Mouse (Mus musculus) CH12.LX (cell line): ENCODE measurements around the gene Grap2.

Experiments used
- CTCF ChIP-seq, 2 experiments: IDR thresholded peaks in 1 of 2; conservative IDR thresholded peaks in 1 of 2; 2 replicates each; pipeline ENCODE4 v1.5.1; 2011 to 2012; ENCODE audit warnings: low read depth in 2 of 2, low read length in 2 of 2, improper control_type of control experiment in 1 of 2, inconsistent platforms in 1 of 2, mild to moderate bottlenecking in 1 of 2, moderate library complexity in 1 of 2
- HCFC1 ChIP-seq: IDR thresholded peaks from 2 replicates; pipeline ENCODE4 v1.6.1; 2012; ENCODE audit warnings: low read depth, mild to moderate bottlenecking, inconsistent platforms, low read length, improper control_type of control experiment
- MAFK ChIP-seq: IDR thresholded peaks from 2 replicates; pipeline ENCODE4 v1.6.1; 2011; ENCODE audit warnings: low read length, improper control_type of control experiment; ENCODE audit not compliant: insufficient replicate concordance
- POLR2A ChIP-seq: IDR thresholded peaks from 2 replicates; pipeline ENCODE4 v1.6.1; 2011; ENCODE audit warnings: low read depth, mild to moderate bottlenecking, improper control_type of control experiment, low read length

DNA sequence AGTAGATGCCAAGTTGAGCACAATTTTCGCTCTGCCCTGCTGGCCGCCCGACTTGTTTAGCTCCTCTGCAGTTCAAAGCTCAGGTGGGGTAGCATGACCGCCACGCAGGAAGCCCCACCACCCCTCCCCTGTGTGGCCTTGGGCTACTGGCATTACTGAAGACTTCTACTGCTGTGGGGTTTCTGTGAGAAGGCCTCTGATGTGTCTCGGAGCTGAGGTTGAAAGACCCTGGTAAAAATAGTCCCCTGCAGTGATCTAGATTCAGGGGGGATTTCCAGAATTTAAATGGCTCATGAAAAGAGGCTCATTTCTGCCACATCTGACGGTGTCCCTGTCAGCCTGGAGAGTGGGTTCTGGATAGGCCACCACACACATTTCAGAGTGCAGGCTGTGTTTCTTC, 30.1 kb downstream of the Grap2 start:
- TF ChIP-seq HCFC1 (no peak), CTCF (conservative IDR thresholded peaks at IDR 0.05 in 1 of 2, IDR thresholded peaks at IDR 0.05 in 1 of 2; ENCODE audit: low read depth in 2 of 2, low read length in 2 of 2) (no peak), MAFK (no peak), POLR2A (no peak)
